Mouse (Mus musculus) 416B (cell line): ENCODE data around the gene Miga1.

ENCODE experiments used
- DNase-seq: peaks from one replicate; pipeline ENCODE4 v3.0.0; 2011; ENCODE audit warnings: low read depth

Gene Miga1

DNA sequence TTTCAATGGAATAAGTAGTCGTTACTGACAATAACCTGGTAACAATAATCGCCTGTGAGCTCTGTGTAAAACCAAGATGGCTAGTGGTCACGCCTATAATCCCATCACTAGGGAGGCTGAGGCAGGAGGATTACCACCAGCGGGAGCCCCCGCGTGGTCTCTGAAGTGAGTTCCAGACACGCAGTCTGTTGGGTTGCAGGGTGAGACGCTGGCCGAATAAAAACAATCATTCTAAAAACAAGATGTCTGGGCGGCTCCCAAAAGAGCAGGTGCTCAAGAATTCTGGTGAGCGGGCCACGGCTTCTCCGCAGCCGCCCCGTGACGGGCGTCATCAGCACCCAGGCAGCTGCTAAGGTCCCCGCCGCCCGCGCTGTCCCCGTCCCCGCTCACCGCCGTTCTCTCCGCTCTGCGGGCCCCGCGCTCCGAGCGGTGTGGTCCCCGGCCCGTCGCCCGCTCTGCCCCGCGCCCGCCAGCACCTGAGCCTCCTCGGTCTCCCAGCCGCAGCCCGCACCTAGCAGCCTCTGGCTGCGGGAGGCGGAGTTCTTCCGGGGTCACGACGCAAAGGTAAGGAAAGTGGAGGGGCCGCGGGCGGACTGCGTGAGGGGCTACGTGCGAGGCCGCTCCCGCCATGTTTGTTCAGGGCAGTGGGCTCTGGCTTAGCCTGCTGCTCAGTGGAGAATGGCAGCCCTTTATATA lies at the start of gene Miga1:
Gene Miga1 (minus strand): TSS at position 546 of the 696 bp plus-strand sequence.
- DNase-seq, result peak; percentile 68

DNA sequence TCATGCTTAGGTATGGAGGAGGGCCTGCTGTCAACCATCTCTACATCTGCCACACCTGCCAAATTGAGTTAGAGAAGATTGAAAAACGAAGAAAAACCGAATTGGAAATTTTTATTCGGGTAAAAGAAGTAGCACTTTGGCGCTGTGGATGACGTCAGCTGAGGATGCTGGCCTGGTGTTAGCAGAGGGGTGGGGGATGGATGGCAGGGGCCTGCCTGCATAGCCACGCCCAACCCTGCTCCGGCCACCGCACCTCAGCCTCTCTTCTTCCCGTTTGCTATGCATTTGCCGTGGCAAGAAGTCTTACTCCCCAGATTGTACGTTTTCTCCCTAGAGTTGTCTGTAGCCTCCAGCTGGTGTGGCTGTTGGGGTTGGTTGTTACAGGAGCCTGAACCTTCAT lies 43.9 kb upstream of the Miga1 start:
- DNase-seq, result no peak

DNA sequence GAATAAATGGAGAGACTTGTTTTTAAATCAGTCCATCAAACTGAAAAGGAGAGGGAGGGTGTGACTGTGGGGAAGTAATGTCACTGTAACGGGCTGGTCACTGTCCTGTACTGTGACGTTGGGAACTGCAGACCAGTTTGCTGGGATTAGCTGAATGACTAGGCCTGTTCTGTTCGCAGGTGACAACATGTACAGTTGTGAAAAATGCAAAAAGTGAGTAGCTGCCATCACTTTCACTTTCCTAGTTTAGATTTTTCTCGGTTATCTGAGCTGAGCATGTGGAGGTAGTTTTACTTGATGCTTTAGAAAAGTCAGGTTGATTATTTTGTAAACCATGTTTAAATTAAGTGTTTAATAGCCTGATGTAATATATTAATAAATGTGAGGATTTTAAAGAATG lies 35.9 kb upstream of the Miga1 start:
- no peak for DNase-seq

DNA sequence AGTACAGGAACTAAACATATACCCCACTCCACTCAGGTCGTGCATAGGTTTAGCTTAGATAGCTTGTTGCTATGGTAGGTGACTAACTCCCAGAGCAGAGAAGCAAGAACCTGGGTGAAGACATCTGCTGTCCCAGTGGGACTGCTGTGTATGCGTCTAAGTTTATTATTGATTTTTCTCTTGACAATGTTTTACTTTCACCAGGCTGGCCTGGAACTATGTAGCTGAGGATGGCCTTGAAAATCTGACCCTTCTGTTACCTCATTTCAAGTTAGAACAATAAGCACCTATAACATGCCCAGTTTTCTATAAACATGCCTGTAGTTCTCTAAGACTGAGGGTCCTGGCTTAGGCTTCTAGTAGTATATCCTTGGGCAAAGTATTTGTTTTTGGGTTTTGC lies 24.0 kb upstream of the Miga1 start:
- no peak for DNase-seq

DNA sequence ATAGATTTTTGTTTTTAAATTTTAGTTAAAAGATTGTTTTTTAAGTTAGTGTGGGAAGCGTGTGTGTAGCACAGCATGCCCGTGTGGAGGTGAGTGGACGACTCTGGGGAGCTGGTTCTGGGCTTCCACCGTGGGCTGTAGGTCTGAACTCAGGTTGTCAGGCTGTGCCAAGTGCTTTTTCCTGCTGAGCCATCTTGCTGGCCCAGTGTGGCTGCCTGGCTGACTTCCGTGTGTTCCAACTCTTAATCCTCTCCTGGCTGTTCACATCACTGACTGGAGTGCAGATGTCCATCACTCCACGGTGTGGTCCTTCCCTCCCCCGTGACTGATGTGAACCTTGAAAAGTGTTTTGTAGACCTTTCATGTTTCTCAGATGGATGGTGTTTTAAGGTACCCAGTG lies 18.9 kb upstream of the Miga1 start:
- DNase-seq, result no peak

DNA sequence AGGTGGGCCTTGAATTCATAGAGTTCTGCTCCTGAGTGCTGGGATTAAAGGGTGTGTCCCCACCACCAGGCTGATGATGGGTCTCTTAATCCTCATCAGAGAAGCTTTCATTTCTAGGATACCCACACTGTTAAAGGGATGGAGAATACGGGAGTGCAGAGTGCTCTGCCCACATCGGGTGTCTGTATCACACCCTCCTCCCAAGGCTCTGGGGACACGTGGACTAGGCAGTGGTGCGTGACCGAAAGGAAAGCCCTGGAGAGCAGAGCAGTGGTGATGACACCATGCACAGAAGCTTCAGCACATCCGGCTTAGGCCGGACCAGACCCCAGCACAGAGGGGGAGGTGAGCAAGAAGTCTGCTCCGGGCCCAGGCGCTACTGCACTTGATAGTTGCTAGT lies 16.5 kb upstream of the Miga1 start:
- DNase-seq, result no peak

DNA sequence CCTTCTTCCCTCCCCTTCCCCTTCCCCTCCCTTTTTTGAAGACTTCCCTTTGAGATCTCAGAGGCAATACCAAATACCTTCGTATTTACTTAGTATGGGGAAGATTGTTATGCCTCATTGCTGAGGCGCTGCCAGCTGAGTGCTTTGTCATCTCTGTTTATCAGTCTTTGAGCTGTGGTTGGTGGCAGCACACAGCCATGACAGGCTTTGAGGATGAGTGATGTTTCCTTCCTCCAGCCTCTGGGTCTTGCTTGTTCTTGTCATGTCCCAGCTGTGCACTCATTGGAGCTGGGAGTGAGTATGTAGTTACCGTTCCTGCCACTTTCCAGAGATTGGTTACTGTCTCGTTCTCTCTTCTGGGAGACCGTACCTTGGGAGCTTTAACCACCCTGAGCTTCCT lies 15.2 kb upstream of the Miga1 start:
- peak; percentile 90 for DNase-seq

DNA sequence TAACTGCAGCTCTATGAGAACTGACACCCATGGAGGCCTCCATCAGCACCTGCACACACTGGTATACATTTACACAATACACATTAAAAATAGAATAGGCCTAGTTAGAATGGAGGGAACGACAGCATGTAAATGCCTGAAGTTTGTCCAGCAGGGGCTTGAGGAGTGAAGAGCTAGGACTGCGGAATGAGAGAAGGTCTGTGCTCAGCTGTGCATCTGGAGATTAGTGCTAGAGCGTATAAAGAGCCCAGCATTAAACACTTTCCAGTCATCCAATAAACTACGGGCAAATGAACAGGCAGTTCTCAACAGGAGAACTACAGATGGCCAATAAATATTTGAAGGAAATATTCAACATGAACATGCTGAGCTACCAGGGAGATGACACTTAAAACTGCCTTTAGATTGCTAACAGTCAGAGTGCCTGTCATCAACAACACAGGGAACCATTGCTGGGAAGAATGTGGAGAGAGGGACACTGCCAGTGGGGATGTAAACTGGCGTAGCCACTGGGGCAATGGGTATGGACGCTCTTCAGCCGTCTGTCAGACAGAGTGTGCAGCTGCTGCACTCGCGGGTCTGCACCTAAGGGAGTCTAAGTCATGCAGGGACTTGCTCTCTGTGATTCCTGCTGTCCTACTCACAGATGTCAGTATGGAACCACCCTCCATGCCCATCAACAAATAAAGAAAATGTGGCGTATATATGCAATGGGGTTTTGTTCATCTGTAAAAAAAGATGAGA lies 13.4 kb upstream of the Miga1 start:
- no peak for DNase-seq

DNA sequence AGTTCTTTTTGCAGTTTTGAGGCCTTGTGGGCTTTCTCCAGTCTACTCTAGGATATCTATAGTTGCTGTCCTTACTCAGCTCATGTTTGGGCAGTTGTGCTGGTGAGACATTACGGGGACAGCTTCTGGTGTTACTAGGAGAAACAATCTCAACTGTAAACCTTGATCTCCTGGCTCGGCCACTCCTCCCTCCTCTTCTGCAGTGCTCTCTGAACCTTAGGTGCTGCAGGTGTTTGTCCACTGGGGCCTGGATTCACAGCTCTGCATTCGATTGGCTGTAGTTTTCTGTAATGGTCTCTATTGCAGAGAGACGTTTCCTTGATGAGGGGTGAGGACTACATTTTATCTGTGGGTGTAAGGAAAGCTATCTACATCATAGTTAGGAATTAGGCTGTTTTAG lies 12.1 kb upstream of the Miga1 start:
- DNase-seq, result no peak

DNA sequence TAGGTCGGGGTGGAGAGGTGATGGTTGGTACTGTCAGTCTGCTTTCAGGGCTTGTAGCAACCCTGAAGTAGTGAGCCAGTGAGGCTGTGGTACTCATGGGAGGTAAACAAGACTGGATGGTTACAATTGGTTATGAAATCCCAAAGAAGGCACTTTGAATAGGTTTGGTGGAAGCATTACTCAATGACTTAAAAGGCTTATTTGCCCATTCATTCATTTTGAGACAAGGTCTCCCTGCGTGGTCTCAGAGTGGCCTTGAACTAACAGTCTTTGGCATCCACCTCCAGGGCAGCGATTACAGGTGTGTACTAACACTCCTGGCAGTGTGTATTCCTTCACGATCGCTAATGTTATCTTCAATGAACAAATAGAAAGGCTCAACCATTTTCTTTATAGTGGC lies 10.8 kb upstream of the Miga1 start:
- DNase-seq, result peak; percentile 11

DNA sequence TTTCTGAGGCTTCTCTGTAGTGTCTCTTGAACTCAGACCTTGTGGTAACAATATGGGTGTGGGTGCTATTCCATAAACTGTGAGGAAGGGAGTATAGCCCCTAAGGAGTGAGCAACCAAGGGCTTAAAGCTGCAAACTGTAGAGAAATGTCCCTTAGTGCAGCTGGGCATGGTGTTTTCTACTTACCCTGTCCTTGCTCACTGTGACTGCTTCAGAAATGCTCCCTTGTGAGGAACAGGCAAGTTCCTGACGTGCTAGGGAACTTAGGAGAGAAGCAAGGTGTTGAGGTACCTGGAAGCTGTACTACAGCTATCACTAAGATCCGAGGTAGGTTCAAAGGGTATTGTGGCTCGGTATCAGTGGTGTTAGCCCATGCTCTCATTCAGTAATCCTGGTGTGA lies 10.2 kb upstream of the Miga1 start:
- DNase-seq, result no peak

DNA sequence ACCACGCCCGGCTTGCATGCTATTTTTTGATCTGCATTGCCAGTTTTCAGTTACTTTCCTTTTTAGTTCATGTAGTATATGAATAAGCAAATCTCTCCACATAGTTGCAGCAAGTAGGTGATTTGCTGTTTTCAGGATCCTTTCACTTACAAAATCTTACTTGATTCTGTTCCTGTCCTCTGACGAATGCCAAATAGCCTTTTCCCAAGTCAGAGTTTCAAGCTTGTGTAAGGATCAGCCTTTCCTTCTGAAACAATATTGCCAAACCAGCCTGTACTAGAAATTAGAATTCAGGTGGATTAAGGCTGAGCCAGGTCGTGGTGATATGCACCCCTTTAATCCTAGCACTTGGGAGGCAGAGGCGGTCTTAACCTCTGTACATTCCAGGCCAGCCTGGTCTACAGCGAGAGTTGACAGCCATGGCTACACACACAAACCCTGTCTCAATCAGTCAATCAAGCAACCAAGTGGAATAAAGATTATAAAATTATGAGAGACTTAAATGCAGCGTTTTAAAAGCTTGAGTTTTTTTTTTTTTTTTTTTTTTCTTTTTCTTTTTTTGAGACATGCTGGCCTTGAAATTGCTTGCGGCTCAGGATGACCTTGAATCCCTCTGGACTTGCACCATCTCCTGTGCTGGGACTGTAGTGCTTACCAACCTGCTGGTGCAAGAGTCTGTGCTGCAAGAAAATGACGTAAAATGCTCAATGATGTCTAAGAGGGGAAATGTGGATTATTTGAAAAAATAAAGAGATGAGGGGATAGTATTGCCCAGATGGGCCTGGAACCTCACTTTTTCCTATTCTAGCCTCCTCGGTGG lies 8.0 kb upstream of the Miga1 start:
- peak; percentile 79 for DNase-seq

DNA sequence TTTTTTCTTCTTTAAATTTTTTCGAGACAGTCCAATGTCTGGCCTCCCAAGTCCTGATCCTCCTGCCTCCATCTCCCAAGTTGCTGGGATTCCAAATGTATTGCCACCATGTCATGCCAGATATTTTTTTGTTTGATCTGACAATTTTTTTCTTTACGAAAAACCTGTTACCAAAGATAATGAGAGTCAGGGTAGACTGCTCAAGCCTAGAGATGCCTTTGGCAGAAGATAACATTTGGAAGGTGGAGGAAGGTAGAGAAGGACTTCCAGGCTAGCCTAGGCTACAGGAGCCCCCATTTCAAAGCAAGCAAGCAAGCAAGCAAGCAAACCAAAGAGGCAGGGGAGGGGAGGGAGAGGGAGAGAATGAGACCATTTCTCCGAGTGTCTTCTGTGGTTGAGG lies 7.0 kb upstream of the Miga1 start:
- DNase-seq, result peak; percentile 35

DNA sequence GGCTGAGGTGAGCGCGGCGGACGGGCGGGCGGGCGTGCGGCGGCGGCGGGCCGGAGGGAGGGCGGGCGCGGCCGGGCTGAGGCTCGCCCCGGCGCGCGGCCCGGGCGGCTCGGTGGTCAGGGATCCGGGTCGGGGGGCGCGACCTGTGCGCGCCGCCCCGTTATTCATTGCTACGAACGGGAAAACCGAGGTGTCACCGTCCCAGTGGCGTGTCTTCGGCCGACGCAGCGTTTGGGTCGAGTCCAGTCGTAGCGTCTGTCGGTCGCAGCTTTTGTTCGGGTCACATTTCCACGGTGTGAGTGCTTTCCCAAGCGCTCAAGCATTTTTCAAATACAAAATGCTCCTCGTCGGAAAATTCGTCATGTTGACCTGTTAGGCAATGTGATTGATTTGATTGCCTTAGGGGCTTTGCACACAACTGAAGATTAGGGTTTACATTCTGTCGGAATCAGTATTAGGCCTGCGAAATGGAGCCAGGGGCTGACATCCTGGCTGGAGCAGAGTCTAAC lies 6.5 kb upstream of the Miga1 start:
- DNase-seq, result peak; percentile 52

DNA sequence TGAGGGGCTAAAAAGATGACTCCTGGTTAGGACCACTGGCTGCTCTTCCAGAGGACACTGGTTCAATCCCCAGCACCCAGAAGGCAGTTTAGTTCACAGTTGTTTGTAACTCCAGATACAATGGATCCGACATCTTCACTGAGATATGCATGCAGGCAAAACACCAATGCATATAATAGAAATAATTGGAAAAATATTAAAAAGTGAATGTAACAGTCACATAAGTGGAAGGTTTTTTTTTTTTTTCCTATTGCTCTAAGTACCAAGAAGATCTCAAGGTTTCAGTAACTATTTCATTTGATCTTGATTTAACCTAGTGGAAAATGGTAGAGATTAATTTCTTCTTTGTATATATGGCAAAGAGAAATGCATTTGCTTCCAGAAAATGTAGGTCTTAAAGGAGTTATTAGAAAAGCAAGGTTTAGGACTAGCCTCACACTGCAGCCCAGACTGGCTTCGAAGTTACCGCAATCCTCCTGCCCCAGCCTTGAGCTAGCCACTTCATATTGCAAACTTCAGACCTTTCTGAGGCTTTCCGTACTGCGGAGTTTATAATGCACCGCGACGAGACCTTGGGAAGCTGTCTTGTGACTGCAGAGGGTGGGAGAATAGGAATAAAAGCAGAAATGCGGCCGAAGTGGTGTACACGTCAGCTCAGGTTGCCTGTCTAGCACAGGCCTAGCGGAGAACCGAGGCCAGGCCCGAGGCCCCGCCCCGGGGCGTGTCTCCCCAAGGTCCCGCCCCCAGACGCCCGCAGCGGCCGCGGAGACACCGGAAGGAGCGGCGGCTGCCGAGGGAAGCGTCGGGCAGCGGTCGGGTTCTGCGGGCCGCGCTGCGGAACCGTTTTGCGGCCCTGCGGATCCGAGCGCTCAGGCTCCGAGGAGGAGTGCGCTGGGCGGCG lies 5.8 kb upstream of the Miga1 start, which contains the start of gene Usp33:
Gene Usp33 (plus strand): TSS at position 747 of the 901 bp plus-strand sequence.
- peak; percentile 88 for DNase-seq

DNA sequence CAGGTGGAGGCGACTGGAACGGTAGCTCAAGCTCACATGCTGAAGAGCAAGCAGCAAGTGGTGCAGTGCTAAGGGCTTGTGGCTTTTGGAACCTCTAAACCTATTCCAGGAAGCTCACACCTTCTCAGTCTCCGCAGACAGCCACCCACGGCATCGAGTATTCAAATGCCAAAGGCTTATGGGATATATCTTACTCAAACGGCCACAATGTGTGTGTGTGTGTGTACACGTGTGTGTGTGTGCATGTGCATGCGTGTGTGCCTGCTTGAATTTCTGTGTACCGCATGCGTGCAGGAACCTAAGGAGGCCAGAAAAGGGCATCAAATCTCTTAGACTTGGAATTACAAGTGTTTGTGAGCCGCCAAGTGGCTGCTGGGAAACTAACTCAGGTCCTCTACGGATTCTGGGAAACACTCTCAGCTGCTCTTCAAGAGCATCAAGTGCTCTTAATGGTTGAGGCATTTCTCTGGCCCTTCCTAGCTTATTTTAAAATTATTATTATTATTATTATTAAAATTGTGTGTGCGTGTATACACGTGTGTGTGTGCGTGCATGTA lies 2.8 kb upstream of the Miga1 start:
- DNase-seq, result no peak

DNA sequence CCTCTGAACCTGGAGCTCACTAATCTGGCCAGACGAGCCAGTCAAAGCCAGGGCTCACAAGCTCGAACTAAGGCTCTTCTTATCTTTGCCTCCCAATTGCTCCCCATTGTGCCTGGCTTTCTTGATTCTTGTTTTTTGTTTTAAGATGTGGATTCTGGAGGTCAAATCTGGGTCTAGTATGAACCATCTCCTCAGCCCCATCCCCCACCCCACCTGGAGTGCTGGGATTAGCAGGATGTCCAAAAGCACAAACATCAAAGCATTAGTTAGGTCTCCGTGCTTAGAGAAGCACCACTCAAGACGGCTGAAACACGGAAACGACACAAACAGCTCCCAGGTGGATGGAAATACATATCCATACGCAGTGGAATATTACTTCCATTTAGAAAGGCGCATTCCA lies 4.1 kb downstream of the Miga1 start:
- no peak for DNase-seq

DNA sequence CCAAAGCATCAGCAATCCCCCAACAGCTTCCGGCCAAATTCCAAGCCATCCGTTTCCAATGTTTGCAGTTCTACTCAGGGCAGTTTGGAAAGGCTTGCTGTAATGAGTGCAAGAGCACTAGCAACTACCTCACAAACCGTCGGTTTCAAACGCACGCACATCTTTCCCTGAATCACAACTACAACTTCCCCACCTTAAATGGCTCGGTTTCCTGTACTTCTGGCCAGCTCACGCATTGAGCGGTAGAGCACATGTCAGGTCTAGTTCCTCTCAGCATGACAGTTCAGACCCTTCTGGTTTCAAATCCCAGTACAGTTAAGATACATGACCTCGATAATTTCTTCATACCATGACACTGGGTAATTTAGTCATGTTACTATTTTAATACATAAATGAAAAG lies 6.6 kb downstream of the Miga1 start:
- peak; percentile 36 for DNase-seq

DNA sequence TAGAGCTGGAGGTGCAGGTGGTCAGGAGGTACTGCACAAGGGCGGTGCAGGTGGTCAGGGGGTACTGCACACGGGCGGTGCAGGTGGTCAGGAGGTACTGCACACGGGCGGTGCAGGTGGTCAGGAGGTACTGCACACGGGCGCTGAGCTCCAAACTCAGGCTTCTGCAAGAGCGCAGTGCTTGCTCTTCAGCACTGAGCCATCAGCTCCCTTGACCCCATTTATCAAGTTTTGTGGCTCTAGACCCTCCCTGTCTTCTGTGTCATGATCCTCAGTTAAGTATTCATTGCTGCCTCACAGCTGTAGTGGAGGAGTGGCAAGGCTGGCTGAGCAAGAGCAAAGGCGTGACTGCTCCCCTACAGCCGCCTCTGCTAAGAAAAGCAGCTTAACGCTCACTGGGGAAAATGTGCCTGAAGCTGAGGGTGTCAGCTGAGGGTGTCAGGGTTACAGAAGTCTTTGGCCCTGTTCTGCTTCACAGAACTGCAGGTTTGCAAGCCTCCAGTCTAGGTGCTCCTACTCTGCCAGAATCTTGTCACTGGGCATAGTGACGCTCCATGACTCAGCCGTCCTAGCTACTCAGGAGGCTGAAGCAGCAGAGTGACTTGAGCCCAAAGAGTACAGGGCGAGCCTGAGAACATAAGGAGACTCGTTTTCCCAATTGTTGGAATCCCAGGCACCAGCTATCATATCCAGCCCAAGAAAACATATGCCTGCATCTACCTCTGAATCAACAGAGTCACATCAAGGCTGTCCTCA lies 7.5 kb downstream of the Miga1 start:
- no peak for DNase-seq

DNA sequence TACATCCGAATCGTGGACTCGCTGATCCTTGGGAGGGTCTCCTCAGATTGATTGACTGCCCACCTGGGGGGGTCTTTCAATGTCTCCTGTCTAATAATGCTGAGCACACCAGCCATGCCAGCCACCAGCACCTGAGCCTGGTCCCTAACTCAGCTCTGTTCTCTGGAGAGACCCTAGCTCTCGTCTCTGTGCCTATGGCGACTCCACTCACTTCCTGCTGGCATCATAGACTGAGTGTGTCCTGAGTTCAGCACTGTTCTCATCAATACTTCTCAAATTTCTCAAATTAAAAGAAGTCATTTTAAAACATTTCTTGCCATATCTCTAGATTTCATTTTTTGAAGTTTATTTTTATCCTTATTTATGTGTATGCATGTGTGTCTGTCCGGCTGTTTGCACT lies 8.1 kb downstream of the Miga1 start:
- DNase-seq, result no peak
